Mouse (Mus musculus) thymus, adult 2 months (tissue): ENCODE results near the gene Sdccag8.

Experiments used
- CTCF ChIP-seq: fragments of 200-500 bp; IDR thresholded peaks from 2 replicates; pipeline ENCODE4 v1.5.1; 2012; ENCODE audit warnings: mild to moderate bottlenecking, control low read depth, low read length, moderate library complexity, borderline replicate concordance; ENCODE audit not compliant: control insufficient read depth, poor library complexity, insufficient read depth; ENCODE audit errors: extremely low read depth
- POLR2A ChIP-seq: fragments of 200-500 bp; IDR thresholded peaks from 2 replicates; pipeline ENCODE4 v1.6.1; 2012; ENCODE audit warnings: mild to moderate bottlenecking, low read length, control low read depth, moderate library complexity; ENCODE audit not compliant: control insufficient read depth, poor library complexity, insufficient read depth; ENCODE audit errors: extremely low read depth

GRCm38 (mm10) chr1:176948861-176949260 lies 134.4 kb downstream of the Sdccag8 start:
- TF ChIP-seq POLR2A = no peak
- no peak for TF ChIP-seq CTCF
